Mouse (Mus musculus) heart, adult 2 months (tissue): ENCODE results near the gene Stard9.

Experiments used
- EP300 ChIP-seq: fragments of 200-500 bp; IDR thresholded peaks from 2 replicates; pipeline ENCODE4 v1.6.1; 2011; ENCODE audit warnings: low read depth, low read length, control low read depth; ENCODE audit not compliant: insufficient read depth
- POLR2A ChIP-seq: fragments of 200-500 bp; IDR thresholded peaks from 2 replicates; pipeline ENCODE4 v1.6.1; 2011; ENCODE audit warnings: mild to moderate bottlenecking, low read depth, low read length, control low read depth; ENCODE audit not compliant: insufficient read depth

DNA sequence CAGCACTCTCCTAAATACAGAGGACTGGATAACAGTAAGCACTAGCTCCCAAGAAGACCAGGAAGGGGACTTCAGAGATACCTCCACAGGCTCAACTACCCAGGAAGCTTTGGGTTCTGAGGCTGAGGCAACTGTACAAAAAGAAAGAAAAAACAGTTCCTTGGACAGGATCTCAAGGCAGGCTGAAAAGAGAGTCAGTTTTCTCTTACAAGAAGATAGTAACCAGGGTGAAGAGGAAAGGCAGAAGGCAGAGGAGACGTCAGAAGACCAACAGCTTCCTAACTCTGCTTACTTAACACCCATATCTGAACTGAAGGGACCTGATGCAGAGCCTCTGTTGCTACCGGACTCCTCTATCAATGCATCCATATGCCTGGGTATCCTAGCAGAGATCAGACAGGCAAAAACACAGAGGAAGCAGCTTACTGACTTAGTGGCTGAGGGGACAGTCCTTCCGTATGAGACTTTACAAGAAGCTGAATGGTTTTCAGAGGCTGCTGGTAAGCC lies 71.5 kb downstream of the Stard9 start:
- TF ChIP-seq POLR2A (no peak), EP300 (no peak)
